Mouse (Mus musculus) forebrain, embryonic 12.5 days (tissue): ENCODE results near the gene Trim80. TPM values are rescaled to one million over a fixed set of nuclear protein-coding genes. Genes with fewer than 3 reads are reported as not detected.
"Not testable (repeated sequence)": the region's sequence is repeated elsewhere in the genome, so short reads cannot be mapped to it uniquely, and the experiment has no call there.

Source experiments
- ATAC-seq: fragments of 200-750 bp; cut with Nextera tagmentation; 2 replicates; pipeline ENCODE4 v1.8.0; 2017; ENCODE audit warnings: moderate TSS enrichment; ENCODE audit not compliant: low FRiP score
- H3K27ac ChIP-seq: fragments of 300-500 bp; sonication (generic); 2 replicates; pipeline ENCODE4 v1.5.1; 2016; ENCODE audit warnings: mild to moderate bottlenecking
- H3K27me3 ChIP-seq: fragments of 300-500 bp; sonication (generic); 2 replicates; pipeline ENCODE4 v1.6.1; 2016; ENCODE audit warnings: mild to moderate bottlenecking
- H3K36me3 ChIP-seq: fragments of 300-500 bp; sonication (generic); replicated peaks from 2 replicates; pipeline ENCODE4 v1.6.1; 2016; ENCODE audit warnings: mild to moderate bottlenecking
- H3K4me1 ChIP-seq: fragments of 300-500 bp; sonication (generic); 2 replicates; pipeline ENCODE4 v1.6.1; 2016
- H3K4me2 ChIP-seq: fragments of 300-500 bp; sonication (generic); 2 replicates; pipeline ENCODE4 v1.6.1; 2016; ENCODE audit warnings: mild to moderate bottlenecking, moderate library complexity
- H3K4me3 ChIP-seq: fragments of 300-500 bp; sonication (generic); replicated peaks from 2 replicates; pipeline ENCODE4 v1.5.1; 2016; ENCODE audit warnings: mild to moderate bottlenecking
- H3K9ac ChIP-seq: fragments of 300-500 bp; sonication (generic); 2 replicates; pipeline ENCODE4 v1.6.1; 2016; ENCODE audit warnings: mild to moderate bottlenecking
- H3K9me3 ChIP-seq: fragments of 300-500 bp; sonication (generic); 2 replicates; pipeline ENCODE4 v1.6.1; 2016
- WGBS: fragments of 180-500 bp; shearing (Covaris S2); methylation state at CpG from one replicate; pipeline ENCODE4 v1.1.7; 2016; 5-methylcytosine and 5-hydroxymethylcytosine counted together
- polyA plus RNA-seq: library from polyadenylated mRNA; unstranded; fragments of >200 nt; fragmentation: Nextera tagmentation; extraction: Ambion mirVana; gene quantifications from 2 replicates; pipeline ENCODE4 v1.2.1, GENCODE M21; 2016

Gene Trim80
- polyA plus RNA-seq, 1 experiment from 2014 or later: not detected

GRCm38 (mm10) chr11:115453306-115453705 lies 13.0 kb downstream of the Trim80 start:
- H3K9me3 ChIP-seq: peaks cover 4% of the 10 kb centered on the region; the same call in 1 of the 2 replicates
- no peak overlapping the region for H3K27ac ChIP-seq
- ATAC-seq: no peak
- no peak overlapping the region for H3K4me2 ChIP-seq
- no peak overlapping the region for H3K4me3 ChIP-seq
- no peaks in the 10 kb centered on the region for H3K27me3 ChIP-seq
- 63% methylated on average over 4 of the region's 4 CpGs for WGBS
- H3K9ac ChIP-seq: no peak overlapping the region
- peaks cover 9% of the 10 kb centered on the region for H3K4me1 ChIP-seq
- no peaks in the 10 kb centered on the region for H3K36me3 ChIP-seq

GRCm38 (mm10) chr11:115454822-115455221 lies 14.5 kb downstream of the Trim80 start:
- not testable (repeated sequence) for H3K9ac ChIP-seq, H3K4me3 ChIP-seq, H3K27me3 ChIP-seq, ATAC-seq, H3K36me3 ChIP-seq, H3K27ac ChIP-seq, H3K4me2 ChIP-seq, H3K4me1 ChIP-seq, H3K9me3 ChIP-seq
- 82% methylated on average over 6 of the region's 6 CpGs for WGBS

- no peak for ATAC-seq
- Histone ChIP-seq H3K36me3 (no peaks in the 10 kb centered on the region), H3K4me1 (peaks cover 6% of the 10 kb centered on the region; the same call in 1 of the 2 replicates), H3K4me2 (no peak overlapping the region), H3K9me3 (peaks cover 4% of the 10 kb centered on the region; the same call in 1 of the 2 replicates), H3K27ac (no peak overlapping the region), H3K27me3 (no peaks in the 10 kb centered on the region), H3K4me3 (no peak overlapping the region), H3K9ac (no peak overlapping the region)
- WGBS: 85% methylated on average over 15 of the region's 15 CpGs
These were observed 15.3 kb downstream of the Trim80 start for GRCm38 (mm10) chr11:115455619-115456018.

- Histone ChIP-seq H3K27me3 (no peaks in the 10 kb centered on the region), H3K4me2 (no peak overlapping the region), H3K4me3 (no peak overlapping the region), H3K4me1 (peaks cover 6% of the 10 kb centered on the region; the same call in 1 of the 2 replicates), H3K9ac (no peak overlapping the region), H3K36me3 (no peaks in the 10 kb centered on the region), H3K9me3 (peaks cover 4% of the 10 kb centered on the region; the same call in 1 of the 2 replicates), H3K27ac (no peak overlapping the region)
- 89% methylated on average over 5 of the region's 5 CpGs for WGBS
- ATAC-seq: no peak
These were observed 15.8 kb downstream of the Trim80 start for GRCm38 (mm10) chr11:115456182-115456581.

DNA sequence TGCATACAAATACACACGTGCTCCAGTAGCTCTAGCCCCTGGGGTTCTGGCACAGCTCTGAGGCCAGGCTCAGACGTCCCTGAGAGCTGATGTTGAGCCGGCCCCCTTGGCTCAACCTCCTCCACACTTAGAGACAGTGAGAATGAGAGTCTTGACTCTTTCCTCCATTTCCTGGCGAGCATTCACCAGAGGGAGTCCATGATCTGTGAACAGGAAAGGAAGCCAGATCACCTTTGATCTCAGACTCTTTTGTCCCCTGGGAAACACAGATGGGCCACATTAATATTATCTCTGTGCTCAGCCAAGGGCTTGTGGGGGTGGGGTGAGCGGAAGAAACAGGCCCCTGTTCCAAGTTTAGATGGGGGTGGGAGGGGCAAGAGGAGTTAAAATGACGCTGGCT lies 17.1 kb downstream of the Trim80 start:
- Histone ChIP-seq H3K27me3 (no peaks in the 10 kb centered on the region), H3K9ac (no peak overlapping the region), H3K4me1 (peaks cover 8% of the 10 kb centered on the region; the same call in 1 of the 2 replicates), H3K36me3 (no peaks in the 10 kb centered on the region), H3K9me3 (peaks cover 4% of the 10 kb centered on the region; the same call in 1 of the 2 replicates), H3K4me3 (no peak overlapping the region), H3K4me2 (no peak overlapping the region), H3K27ac (no peak overlapping the region)
- 46% methylated on average over 6 of the region's 6 CpGs for WGBS
- ATAC-seq: no peak

GRCm38 (mm10) chr11:115460976-115461375 lies 20.6 kb downstream of the Trim80 start:
- Histone ChIP-seq H3K4me2 (no peak overlapping the region), H3K36me3 (no peaks in the 10 kb centered on the region), H3K9me3 (no peaks in the 10 kb centered on the region), H3K4me1 (peaks cover 10% of the 10 kb centered on the region; the same call in 1 of the 2 replicates), H3K27ac (no peak overlapping the region), H3K9ac (no peak overlapping the region), H3K4me3 (no peak overlapping the region), H3K27me3 (no peaks in the 10 kb centered on the region)
- ATAC-seq: no peak
- 16% methylated on average over 8 of the region's 8 CpGs for WGBS

- Histone ChIP-seq H3K27me3 (no peaks in the 10 kb centered on the region), H3K36me3 (no peaks in the 10 kb centered on the region), H3K9ac (no peak overlapping the region), H3K27ac (no peak overlapping the region), H3K4me1 (peaks cover 10% of the 10 kb centered on the region; the same call in 1 of the 2 replicates), H3K4me3 (no peak overlapping the region), H3K4me2 (no peak overlapping the region), H3K9me3 (no peaks in the 10 kb centered on the region)
- 76% methylated on average over 5 of the region's 5 CpGs for WGBS
- no peak for ATAC-seq
These were observed 21.5 kb downstream of the Trim80 start for GRCm38 (mm10) chr11:115461846-115462242.

GRCm38 (mm10) chr11:115462243-115462891 lies 22.0 kb downstream of the Trim80 start, which contains the start of gene Slc16a5:
TSS of gene Slc16a5 (plus strand) at chr11:115462474.
- Histone ChIP-seq H3K4me2 (no peak within 1 kb of the TSS), H3K27me3 (no peaks in the 10 kb centered on the region), H3K9ac (no peak within 1 kb of the TSS), H3K4me3 (no peak within 1 kb of the TSS), H3K36me3 (no peaks in the 10 kb centered on the region), H3K4me1 (peaks cover 11% of the 10 kb centered on the region; the same call in 1 of the 2 replicates), H3K9me3 (no peaks in the 10 kb centered on the region), H3K27ac (no peak within 1 kb of the TSS)
- no peak for ATAC-seq
- WGBS: 82% methylated on average over 16 of the region's 16 CpGs

DNA sequence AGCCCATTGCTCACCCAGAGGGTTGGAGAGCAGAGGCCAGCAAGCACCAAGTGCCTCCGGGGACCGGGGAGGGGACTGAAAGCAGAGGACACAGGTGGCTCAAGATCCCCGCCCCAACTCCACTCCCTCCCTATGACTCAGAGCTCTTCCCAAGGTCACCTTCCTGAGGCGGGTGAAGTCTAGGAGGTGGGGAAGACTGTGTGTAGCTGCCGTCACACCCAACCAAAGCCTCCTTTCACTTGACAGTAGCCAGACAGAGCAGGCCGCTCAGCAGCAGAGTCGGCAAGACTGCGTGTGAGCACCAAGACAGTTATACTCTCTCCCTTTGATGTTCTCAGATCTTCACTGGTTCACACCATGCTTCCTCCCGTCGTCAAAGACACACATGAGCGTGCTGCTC lies 23.1 kb downstream of the Trim80 start:
- Histone ChIP-seq H3K36me3 (no peaks in the 10 kb centered on the region), H3K27ac (no peak overlapping the region), H3K27me3 (no peaks in the 10 kb centered on the region), H3K4me3 (no peak overlapping the region), H3K4me1 (peaks cover 8% of the 10 kb centered on the region; the same call in 1 of the 2 replicates), H3K4me2 (no peak overlapping the region), H3K9ac (no peak overlapping the region), H3K9me3 (no peaks in the 10 kb centered on the region)
- no peak for ATAC-seq
- WGBS: 77% methylated on average over 11 of the region's 11 CpGs

DNA sequence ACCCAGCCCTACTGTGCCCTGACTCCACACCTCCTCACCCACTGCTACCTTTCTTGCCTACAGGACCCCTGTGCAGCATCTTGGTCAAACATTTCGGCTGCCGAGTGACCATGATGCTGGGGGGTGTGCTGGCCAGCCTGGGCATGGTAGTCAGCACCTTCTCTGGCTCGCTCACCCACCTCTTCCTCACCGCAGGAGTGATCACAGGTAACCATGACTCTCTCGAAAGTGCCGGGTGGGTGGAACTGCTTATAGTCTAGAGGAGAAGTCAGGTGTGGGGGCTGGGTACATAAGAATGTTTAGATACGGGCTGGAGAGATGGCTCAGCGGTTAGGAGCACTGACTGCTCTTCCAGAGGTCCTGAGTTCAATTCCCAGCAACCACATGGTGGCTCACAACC lies 24.5 kb downstream of the Trim80 start:
- Histone ChIP-seq H3K9ac (no peak overlapping the region), H3K9me3 (no peaks in the 10 kb centered on the region), H3K4me2 (no peak overlapping the region), H3K27ac (no peak overlapping the region), H3K4me1 (peaks cover 8% of the 10 kb centered on the region; the same call in 1 of the 2 replicates), H3K4me3 (no peak overlapping the region), H3K27me3 (no peaks in the 10 kb centered on the region), H3K36me3 (no peaks in the 10 kb centered on the region)
- no peak for ATAC-seq
- 91% methylated on average over 8 of the region's 8 CpGs for WGBS

GRCm38 (mm10) chr11:115467217-115467618 lies 26.9 kb downstream of the Trim80 start:
- no peak overlapping the region for H3K4me2 ChIP-seq
- H3K36me3 ChIP-seq: no peaks in the 10 kb centered on the region
- H3K27ac ChIP-seq: no peak overlapping the region
- 56% methylated on average over 4 of the region's 4 CpGs for WGBS
- no peaks in the 10 kb centered on the region for H3K27me3 ChIP-seq
- peaks cover 7% of the 10 kb centered on the region; the same call in 1 of the 2 replicates for H3K4me1 ChIP-seq
- H3K4me3 ChIP-seq: no peak overlapping the region
- no peaks in the 10 kb centered on the region for H3K9me3 ChIP-seq
- no peak for ATAC-seq
- no peak overlapping the region for H3K9ac ChIP-seq

DNA sequence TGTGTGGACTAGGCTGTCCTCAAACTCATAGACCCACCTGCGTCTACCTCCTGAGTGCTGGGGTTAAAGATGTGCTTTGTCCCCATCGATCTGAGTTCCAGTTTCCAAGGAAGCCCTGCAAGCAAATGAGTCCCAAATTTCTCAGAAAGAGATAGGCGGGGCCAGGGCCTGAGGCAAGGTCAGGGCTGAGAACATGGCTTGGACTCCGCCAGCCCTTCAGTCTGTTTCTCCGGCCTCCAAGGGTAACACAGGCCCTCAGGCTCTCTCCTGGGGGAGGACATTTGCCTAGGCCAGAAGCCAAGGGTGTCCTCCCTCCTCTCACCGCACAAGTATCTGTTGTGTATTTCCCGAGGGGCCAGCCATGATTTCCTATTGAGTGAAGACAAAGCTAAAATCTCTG lies 31.8 kb downstream of the Trim80 start:
- 87% methylated on average over 7 of the region's 7 CpGs for WGBS
- Histone ChIP-seq H3K27ac (no peak overlapping the region), H3K4me3 (no peak overlapping the region), H3K9ac (no peak overlapping the region), H3K4me2 (no peak overlapping the region), H3K27me3 (no peaks in the 10 kb centered on the region), H3K4me1 (peaks cover 34% of the 10 kb centered on the region), H3K36me3 (no peaks in the 10 kb centered on the region), H3K9me3 (no peaks in the 10 kb centered on the region)
- ATAC-seq: no peak
